Mouse (Mus musculus): ENCODE data around the gene Med26.

- TF ChIP-seq CTCF (IDR thresholded peaks at IDR 0.05; ENCODE audit: borderline replicate concordance, extremely low read depth, insufficient read depth, insufficient read length), result no peak
- TF ChIP-seq POLR2A (IDR thresholded peaks at IDR 0.05; ENCODE audit: borderline replicate concordance, extremely low read depth, insufficient read depth, insufficient read length, poor library complexity, severe bottlenecking), result no peak
These were observed 90.3 kb downstream of the Med26 start for GRCm38 (mm10) chr8:72457806-72458205.
